Mouse (Mus musculus) embryonic fibroblast, embryonic 13.5 days (primary cell): Measurements from ENCODE around the gene Dgki. TPM values are rescaled to one million over a fixed set of nuclear protein-coding genes. Genes with fewer than 3 reads are reported as not detected.

Experiments
- H3K27ac ChIP-seq: 2 replicates; pipeline ENCODE4 v1.5.1; 2012; ENCODE audit warnings: low read length, control low read depth, inconsistent platforms; ENCODE audit not compliant: insufficient read depth
- H3K4me1 ChIP-seq: 2 replicates; pipeline ENCODE4 v1.6.1; 2011; ENCODE audit warnings: low read length; ENCODE audit not compliant: control insufficient read depth, insufficient read depth
- H3K4me3 ChIP-seq: 2 replicates; pipeline ENCODE4 v1.5.1; 2011; ENCODE audit warnings: mild to moderate bottlenecking, control low read depth, low read length; ENCODE audit not compliant: insufficient read depth
- CTCF ChIP-seq: IDR thresholded peaks from 2 replicates; pipeline ENCODE4 v1.5.1; 2011; ENCODE audit warnings: mild to moderate bottlenecking, control low read depth, low read length, moderate library complexity, borderline replicate concordance; ENCODE audit not compliant: insufficient read depth
- POLR2A ChIP-seq: IDR thresholded peaks from 2 replicates; pipeline ENCODE4 v1.6.1; 2011; ENCODE audit warnings: low read depth, mild to moderate bottlenecking, control low read depth, low read length, moderate library complexity
- polyA plus RNA-seq: library from polyadenylated mRNA; stranded (reverse); fragments of >200 nt; gene quantifications from 2 replicates; pipeline ENCODE4 v1.2.4, GENCODE M21; 2011; ENCODE audit warnings: low read depth; ENCODE audit not compliant: missing spikeins, insufficient read length

Gene Dgki
- polyA plus RNA-seq, 1 experiment = 0.33 TPM

DNA sequence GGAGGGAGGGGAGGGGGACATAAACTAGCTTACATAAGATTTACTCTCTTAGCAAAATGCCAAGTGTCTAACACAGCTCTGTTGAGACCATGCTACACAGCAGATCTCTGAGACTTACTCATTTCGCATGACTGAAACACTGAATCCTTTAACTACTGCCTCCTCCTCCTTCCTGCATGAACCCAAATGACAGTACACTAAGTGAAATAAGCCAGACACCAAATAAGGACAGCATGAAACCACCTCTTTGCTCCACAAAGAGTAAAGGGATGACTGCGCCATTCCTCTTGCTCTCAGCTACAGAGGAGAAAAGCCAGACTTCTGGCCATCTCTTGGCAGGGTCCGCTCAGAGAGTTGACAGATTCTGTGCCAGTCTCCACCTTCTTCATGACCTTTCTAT is 217.0 kb downstream of the Dgki start:
- Histone ChIP-seq H3K27ac (no peak overlapping the region), H3K4me1 (no peaks in the 10 kb centered on the region), H3K4me3 (no peak overlapping the region)
- TF ChIP-seq POLR2A (no peak), CTCF (no peak)

DNA sequence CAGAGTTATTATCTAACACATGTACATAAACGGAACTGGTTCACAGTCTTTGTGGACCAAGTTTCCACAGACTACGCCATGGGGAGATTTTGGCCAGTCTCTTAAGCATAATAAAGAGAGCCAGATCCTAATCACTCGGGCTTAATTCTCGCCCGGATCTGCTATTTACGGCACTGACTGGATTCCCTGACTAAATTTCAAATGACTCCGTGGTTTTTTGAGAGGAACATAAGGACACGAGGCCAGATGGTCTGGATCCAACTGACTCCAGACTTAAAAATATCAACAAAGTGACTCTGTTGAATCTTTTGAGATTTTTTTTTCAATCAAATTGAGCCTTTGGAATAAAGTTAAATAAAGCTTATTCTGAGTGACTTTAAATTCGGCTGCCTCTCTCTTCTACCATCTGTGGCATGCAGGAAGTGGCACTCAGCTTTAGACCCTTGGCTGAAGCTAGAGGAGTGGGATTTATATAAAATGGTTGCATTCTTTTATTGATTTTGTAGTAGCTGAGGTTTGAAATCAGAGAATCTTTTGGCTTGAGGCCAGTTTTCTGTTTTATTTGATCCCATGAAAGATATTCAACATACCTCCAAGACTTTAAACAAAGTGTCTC is 227.5 kb downstream of the Dgki start:
- Histone ChIP-seq H3K27ac (no peak overlapping the region), H3K4me3 (no peak overlapping the region), H3K4me1 (no peaks in the 10 kb centered on the region)
- TF ChIP-seq CTCF = no peak
- TF ChIP-seq POLR2A = no peak

DNA sequence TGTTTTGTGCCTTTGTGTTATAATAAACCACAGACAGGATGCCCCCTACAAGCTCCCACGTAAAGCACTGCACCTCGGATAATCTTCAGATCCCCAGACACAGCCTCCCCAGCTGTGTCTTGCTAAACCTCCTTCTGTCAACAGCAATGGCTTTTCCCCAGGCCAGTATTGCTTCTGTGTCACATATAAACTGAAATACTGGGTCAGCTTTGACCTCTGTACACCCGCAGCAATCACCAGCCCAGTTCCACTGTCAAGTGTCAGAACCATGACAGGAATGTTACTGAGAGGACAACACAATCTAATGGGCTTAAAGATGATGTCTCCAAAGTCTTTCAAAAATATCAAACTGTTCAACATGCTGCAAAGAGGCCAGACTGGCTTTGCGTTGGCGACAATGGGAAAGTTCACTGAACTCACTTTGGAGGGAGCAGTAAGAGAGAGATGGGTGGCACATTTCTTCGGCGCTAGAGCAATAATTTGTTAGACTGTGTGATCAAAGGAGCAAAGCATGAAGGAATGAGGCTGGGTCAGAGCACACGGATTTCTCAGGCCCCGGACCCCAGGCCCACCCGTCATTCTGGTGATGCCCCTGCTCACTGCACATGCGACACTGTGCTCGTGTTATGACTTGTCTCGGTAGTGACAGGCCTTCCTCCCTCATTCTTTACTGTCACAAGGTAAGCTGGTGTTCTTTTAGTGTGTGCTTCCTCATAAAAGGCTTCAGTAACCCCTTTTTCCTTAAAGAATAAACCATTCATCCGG is 230.0 kb downstream of the Dgki start:
- no peak overlapping the region for H3K4me3 ChIP-seq
- H3K4me1 ChIP-seq = no peaks in the 10 kb centered on the region
- TF ChIP-seq POLR2A (no peak), CTCF (no peak)
- no peak overlapping the region for H3K27ac ChIP-seq

GRCm38 (mm10) chr6:37068737-37069136 is 231.2 kb downstream of the Dgki start:
- H3K27ac ChIP-seq = no peak overlapping the region
- no peak for TF ChIP-seq POLR2A
- no peak for TF ChIP-seq CTCF
- no peaks in the 10 kb centered on the region for H3K4me1 ChIP-seq
- H3K4me3 ChIP-seq = no peak overlapping the region

DNA sequence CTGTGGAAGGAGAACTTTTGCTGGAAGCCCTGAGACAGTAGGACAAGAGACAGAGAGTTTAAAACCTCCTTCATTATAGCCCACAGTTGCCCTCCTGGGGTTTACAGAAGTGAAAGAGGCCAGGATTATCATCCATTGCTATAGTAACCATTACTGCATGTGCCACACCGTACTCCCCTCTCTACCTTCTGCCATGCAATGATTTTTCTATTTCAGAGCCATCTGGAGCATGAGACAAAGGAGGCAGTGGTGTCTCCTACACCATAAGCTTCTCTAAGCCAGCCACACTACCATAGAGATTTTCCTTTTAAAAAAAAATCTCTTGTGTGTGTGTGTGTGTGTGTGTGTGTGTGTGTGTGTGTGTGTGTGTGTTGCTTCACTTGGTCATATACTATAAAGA is 232.6 kb downstream of the Dgki start:
- Histone ChIP-seq H3K4me3 (no peak overlapping the region), H3K4me1 (no peaks in the 10 kb centered on the region), H3K27ac (no peak overlapping the region)
- TF ChIP-seq CTCF (no peak), POLR2A (no peak)

- Histone ChIP-seq H3K4me1 (no peaks in the 10 kb centered on the region), H3K4me3 (no peak overlapping the region), H3K27ac (no peak overlapping the region)
- no peak for TF ChIP-seq POLR2A
- TF ChIP-seq CTCF = no peak
These were observed 235.7 kb downstream of the Dgki start for GRCm38 (mm10) chr6:37064214-37064830.

DNA sequence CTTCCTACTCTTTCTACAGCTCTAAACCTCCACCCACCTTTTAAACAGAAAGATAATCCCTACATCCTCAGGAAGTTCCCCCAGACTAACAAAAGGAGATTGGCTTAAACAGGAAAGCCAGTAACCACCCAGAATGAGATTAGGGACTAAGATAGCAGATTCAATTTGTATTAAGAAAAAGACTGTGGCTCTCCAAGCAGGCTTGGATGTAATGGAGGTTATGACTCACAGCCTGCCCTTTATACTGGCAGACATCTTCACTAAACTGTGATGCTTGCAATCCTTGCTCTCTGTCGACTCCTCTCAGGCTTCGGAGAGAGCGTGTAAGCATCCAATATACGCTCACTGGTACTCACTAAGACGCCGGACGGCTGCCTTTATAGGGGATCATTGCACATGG is 236.7 kb downstream of the Dgki start:
- Histone ChIP-seq H3K4me3 (no peak overlapping the region), H3K4me1 (no peaks in the 10 kb centered on the region), H3K27ac (no peak overlapping the region)
- TF ChIP-seq CTCF (no peak), POLR2A (no peak)

DNA sequence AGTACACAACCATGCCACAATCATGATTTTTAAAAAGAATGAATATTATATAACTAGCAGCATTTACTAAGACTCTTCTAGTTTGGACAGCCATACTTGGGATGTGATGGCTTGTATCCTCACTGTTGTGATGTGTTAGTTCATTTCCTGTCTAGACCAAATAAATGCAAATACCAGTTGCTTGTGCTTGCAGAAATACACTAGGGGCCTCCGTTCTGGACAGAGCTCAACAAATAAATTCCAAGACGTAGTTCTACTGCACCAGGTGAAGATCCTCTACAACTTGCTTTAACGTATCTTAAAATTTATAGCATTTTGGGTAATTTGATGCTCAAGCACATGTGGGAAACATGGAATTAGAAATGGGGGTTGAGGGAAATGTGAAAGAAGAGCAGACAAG is 239.9 kb downstream of the Dgki start:
- Histone ChIP-seq H3K4me1 (no peaks in the 10 kb centered on the region), H3K27ac (no peak overlapping the region), H3K4me3 (no peak overlapping the region)
- TF ChIP-seq POLR2A (no peak), CTCF (no peak)

DNA sequence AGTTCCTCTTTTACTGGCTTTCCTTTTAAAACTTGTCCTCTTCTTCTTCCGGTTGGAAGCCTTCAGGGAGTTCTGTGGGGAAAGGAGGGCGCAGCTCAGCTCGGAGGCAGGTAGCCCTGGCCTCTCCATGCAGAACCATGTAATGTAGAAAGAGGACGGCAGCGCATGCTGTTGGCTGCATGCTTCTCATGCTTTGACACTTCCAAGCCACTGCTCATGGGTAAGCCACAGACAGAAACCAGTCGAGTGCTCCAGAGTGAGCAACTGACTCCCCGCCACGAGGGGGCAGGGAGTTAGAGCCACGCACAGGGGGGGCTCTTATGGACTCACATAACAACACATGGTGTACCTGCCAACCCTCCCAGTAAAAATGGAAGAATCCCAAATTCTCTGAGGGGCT is 242.0 kb downstream of the Dgki start:
- H3K4me3 ChIP-seq = no peak overlapping the region
- no peak for TF ChIP-seq POLR2A
- TF ChIP-seq CTCF = no peak
- no peak overlapping the region for H3K27ac ChIP-seq
- H3K4me1 ChIP-seq = peaks cover 2% of the 10 kb centered on the region; the same call in 1 of the 2 replicates

DNA sequence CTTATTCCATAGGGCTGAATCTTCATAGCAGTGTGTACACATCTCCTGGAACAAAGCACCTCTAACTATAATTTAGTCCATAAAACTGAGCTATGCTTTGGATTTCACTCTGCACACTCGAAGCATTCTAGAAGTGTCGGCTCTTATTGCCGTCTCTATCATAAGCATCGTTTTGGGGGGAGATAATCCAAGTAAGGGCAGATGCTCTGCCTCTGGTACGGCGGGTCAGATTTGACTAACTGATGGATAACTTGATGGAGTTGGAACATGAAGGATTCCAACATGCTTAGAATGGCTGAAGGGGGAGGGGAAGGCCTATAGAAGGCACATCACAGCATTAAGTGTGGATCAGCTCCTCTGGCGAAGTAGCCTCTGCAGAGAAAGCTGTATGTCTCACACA is 242.4 kb downstream of the Dgki start:
- TF ChIP-seq POLR2A = no peak
- TF ChIP-seq CTCF = no peak
- peaks cover 2% of the 10 kb centered on the region; the same call in 1 of the 2 replicates for H3K4me1 ChIP-seq
- no peak overlapping the region for H3K4me3 ChIP-seq
- H3K27ac ChIP-seq = no peak overlapping the region
